Mouse (Mus musculus): ENCODE measurements around the gene Inpp5d.
A peak's percentile ranks its signal among the peaks of the same experiment; 100 is the strongest.
"Not testable (repeated sequence)": the region's sequence is repeated elsewhere in the genome, so short reads cannot be mapped to it uniquely, and the experiment has no call there.

Gene Inpp5d

GRCm38 (mm10) chr1:87658063-87658462 is 38.0 kb downstream of the Inpp5d start:
- DNase-seq (ENCODE audit: low spot score): no peak

GRCm38 (mm10) chr1:87658485-87658884 is 38.4 kb downstream of the Inpp5d start:
- no peak for DNase-seq (ENCODE audit: low spot score)

- DNase-seq (ENCODE audit: low spot score): no peak
These were observed 39.0 kb downstream of the Inpp5d start for GRCm38 (mm10) chr1:87658937-87659617.

GRCm38 (mm10) chr1:87659618-87659960 is 39.5 kb downstream of the Inpp5d start:
- no peak for DNase-seq (ENCODE audit: low spot score)

- no peak for DNase-seq (ENCODE audit: low spot score)
These were observed 40.6 kb downstream of the Inpp5d start for GRCm38 (mm10) chr1:87660740-87661139.

- no peak for DNase-seq (ENCODE audit: low spot score)
These were observed 43.9 kb downstream of the Inpp5d start for GRCm38 (mm10) chr1:87663992-87664391.

GRCm38 (mm10) chr1:87667006-87667405 is 46.9 kb downstream of the Inpp5d start:
- DNase-seq (ENCODE audit: low spot score): no peak

- DNase-seq (ENCODE audit: low spot score): no peak
These were observed 48.2 kb downstream of the Inpp5d start for GRCm38 (mm10) chr1:87668300-87668699.

GRCm38 (mm10) chr1:87671483-87671882 is 51.4 kb downstream of the Inpp5d start:
- DNase-seq (ENCODE audit: low spot score): no peak

GRCm38 (mm10) chr1:87673822-87674604 is 53.9 kb downstream of the Inpp5d start:
- DNase-seq (ENCODE audit: low spot score): no peak

GRCm38 (mm10) chr1:87676006-87676405 is 55.9 kb downstream of the Inpp5d start:
- DNase-seq (ENCODE audit: low spot score): no peak

- DNase-seq (ENCODE audit: low spot score): no peak
These were observed 59.0 kb downstream of the Inpp5d start for GRCm38 (mm10) chr1:87679089-87679488.

- no peak for DNase-seq (ENCODE audit: low spot score)
These were observed 60.8 kb downstream of the Inpp5d start for GRCm38 (mm10) chr1:87680950-87681349.

- not testable (repeated sequence) for DNase-seq (ENCODE audit: low spot score)
These were observed 62.4 kb downstream of the Inpp5d start for GRCm38 (mm10) chr1:87682473-87682872.

- no peak for DNase-seq (ENCODE audit: low spot score)
These were observed 64.0 kb downstream of the Inpp5d start for GRCm38 (mm10) chr1:87684071-87684470.

- no peak for DNase-seq (ENCODE audit: low spot score)
These were observed 64.7 kb downstream of the Inpp5d start for GRCm38 (mm10) chr1:87684791-87685190.

GRCm38 (mm10) chr1:87686351-87686750 is 66.2 kb downstream of the Inpp5d start:
- peak; percentile 87 for DNase-seq (ENCODE audit: low spot score)

- no peak for DNase-seq (ENCODE audit: low spot score)
These were observed 66.9 kb downstream of the Inpp5d start for GRCm38 (mm10) chr1:87687009-87687408.

- no peak for DNase-seq (ENCODE audit: low spot score)
These were observed 69.7 kb downstream of the Inpp5d start for GRCm38 (mm10) chr1:87689661-87690341.

GRCm38 (mm10) chr1:87696358-87696757 is 76.2 kb downstream of the Inpp5d start:
- DNase-seq (ENCODE audit: low spot score): no peak

GRCm38 (mm10) chr1:87698010-87698409 is 77.9 kb downstream of the Inpp5d start:
- no peak for DNase-seq (ENCODE audit: low spot score)

GRCm38 (mm10) chr1:87699890-87700448 is 79.9 kb downstream of the Inpp5d start:
- no peak for DNase-seq (ENCODE audit: low spot score)

GRCm38 (mm10) chr1:87704230-87704629 is 84.1 kb downstream of the Inpp5d start:
- no peak for DNase-seq (ENCODE audit: low spot score)

Measured in adipocyte (in vitro differentiated cells).